Mouse (Mus musculus) bone marrow, adult 2 months (tissue): Measurements from ENCODE around the gene Dupd1.

Experiments
- CTCF ChIP-seq: fragments of 200-500 bp; IDR thresholded peaks from 2 replicates; pipeline ENCODE4 v1.5.1; 2011; ENCODE audit warnings: low read length, control low read depth; ENCODE audit not compliant: control insufficient read depth, insufficient read depth
- POLR2A ChIP-seq: fragments of 200-500 bp; IDR thresholded peaks from 2 replicates; pipeline ENCODE4 v1.6.1; 2011; ENCODE audit warnings: low read depth, mild to moderate bottlenecking, control low read depth, low read length, borderline replicate concordance; ENCODE audit not compliant: control insufficient read depth

- peak; percentile 49; the same call in 1 of the 2 replicates for TF ChIP-seq CTCF
- no peak for TF ChIP-seq POLR2A
Measured at GRCm38 (mm10) chr14:21662465-21663142, 51.8 kb downstream of the Dupd1 start.
